Mouse (Mus musculus): ENCODE data around the gene Cog7. TPM values are rescaled to one million over a fixed set of nuclear protein-coding genes. Genes with fewer than 3 reads are reported as not detected.

The Cog7 gene
- polyA plus RNA-seq, 1 experiment from 2014 or later: 16.0 TPM

DNA sequence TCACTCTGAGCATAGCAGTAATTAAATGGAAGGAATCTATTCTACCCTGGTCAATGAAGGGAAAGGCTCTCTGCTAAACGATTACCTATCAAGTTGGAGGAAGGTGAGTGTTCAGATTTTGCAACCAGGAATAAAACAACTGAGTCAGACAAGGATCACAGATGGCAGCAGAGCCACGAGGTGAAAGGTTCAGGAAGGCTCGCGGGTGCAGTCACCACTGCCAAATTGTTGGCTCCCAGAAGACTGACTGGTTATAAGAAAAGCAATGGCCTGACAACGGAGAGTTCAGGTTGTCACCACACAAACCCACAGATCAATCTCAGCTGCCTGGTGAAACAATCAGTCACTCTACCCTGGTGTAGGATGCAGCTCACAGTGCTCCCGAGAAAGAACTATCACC lies 135.5 kb downstream of the Cog7 start:
- no peaks in the 10 kb centered on the region for H3K27me3 ChIP-seq
- H3K4me2 ChIP-seq: no peak overlapping the region
- no peak overlapping the region for H3K9ac ChIP-seq
- no peak for ATAC-seq (replicated peaks; ENCODE audit: insufficient number of reproducible peaks, insufficient read depth, low FRiP score, low read depth)
- 58% methylated on average over 6 of the region's 6 CpGs for WGBS
- no peaks in the 10 kb centered on the region for H3K36me3 ChIP-seq
- no peak overlapping the region for H3K4me3 ChIP-seq
- no peaks in the 10 kb centered on the region for H3K9me3 ChIP-seq (replicated peaks)
- no peaks in the 10 kb centered on the region; the same call in 1 of the 2 replicates for H3K4me1 ChIP-seq (replicated peaks)
- H3K27ac ChIP-seq: no peak overlapping the region

DNA sequence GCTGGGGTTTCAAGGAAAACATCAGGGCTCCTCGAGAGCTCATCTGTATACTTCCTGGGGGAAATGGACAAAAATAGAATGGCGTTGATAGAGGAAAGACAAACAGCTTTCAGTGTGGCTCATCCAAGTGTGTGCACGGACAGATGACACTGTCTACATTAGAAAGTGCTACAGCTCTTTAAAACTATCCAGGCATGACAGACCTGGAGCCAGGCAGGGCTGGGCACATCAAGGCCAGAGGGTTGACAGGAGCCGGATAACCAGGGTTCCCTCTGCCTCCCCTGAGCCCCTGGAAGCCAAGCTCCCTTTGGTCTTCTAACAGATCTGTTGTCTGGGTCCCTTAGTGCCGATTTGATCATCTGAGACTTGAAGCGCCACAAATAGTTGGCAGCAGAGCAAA lies 139.3 kb downstream of the Cog7 start:
- no peak overlapping the region for H3K27ac ChIP-seq
- no peak overlapping the region for H3K9ac ChIP-seq
- ATAC-seq (replicated peaks; ENCODE audit: insufficient number of reproducible peaks, insufficient read depth, low FRiP score, low read depth): no peak
- no peaks in the 10 kb centered on the region for H3K9me3 ChIP-seq (replicated peaks)
- 27% methylated on average over 6 of the region's 6 CpGs for WGBS
- peaks cover 5% of the 10 kb centered on the region for H3K4me1 ChIP-seq (replicated peaks)
- H3K4me3 ChIP-seq: no peak overlapping the region
- no peak overlapping the region for H3K4me2 ChIP-seq
- no peaks in the 10 kb centered on the region for H3K27me3 ChIP-seq
- no peaks in the 10 kb centered on the region for H3K36me3 ChIP-seq

DNA sequence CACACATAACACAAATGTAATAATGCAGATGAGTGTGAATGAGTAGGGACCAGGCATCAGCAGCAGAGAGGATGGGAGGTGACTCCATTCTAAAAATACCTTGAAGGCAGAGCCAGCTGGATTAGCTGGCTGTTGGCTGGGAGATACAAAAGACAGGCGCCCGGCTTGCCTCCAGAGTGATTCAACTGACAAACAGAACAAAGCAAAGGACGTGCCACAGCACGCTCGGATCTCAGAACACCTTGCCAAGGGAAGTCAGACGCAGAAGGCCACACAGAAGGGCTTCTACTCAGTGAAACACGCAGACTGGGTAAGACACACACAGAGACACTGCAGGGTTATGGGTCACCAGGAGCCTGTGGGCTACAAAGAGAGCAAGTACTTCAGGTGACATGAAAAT lies 140.7 kb downstream of the Cog7 start:
- H3K9ac ChIP-seq: no peak overlapping the region
- H3K4me2 ChIP-seq: peak overlapping the region; percentile 34; the same call in 1 of the 2 replicates
- H3K27me3 ChIP-seq: no peaks in the 10 kb centered on the region
- H3K27ac ChIP-seq: peak overlapping the region; percentile 80
- no peak overlapping the region for H3K4me3 ChIP-seq
- peaks cover 5% of the 10 kb centered on the region for H3K4me1 ChIP-seq (replicated peaks)
- no peaks in the 10 kb centered on the region for H3K36me3 ChIP-seq
- WGBS: 27% methylated on average over 7 of the region's 7 CpGs
- H3K9me3 ChIP-seq (replicated peaks): no peaks in the 10 kb centered on the region
- ATAC-seq (replicated peaks; ENCODE audit: insufficient number of reproducible peaks, insufficient read depth, low FRiP score, low read depth): peak; percentile 65

DNA sequence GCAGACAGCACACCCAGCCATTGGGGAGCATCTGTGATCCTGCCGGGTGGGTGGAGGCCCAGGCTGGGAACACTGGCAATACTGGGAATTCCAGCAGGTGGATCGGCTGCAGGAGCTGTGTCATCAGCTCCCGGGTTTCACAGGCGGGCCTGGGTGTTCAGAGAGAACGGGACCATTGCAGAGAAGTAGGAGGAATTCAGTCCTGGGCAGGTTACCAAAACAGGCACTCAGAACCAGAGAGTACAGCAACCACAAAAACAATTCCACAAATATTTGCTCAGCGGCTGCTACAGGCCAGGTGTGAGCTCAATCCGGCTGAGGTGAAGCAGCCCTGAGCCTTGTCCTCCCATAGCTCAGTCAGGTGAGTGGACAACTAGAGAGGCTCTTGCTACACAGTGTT lies 144.7 kb downstream of the Cog7 start:
- no peak for ATAC-seq (replicated peaks; ENCODE audit: insufficient number of reproducible peaks, insufficient read depth, low FRiP score, low read depth)
- H3K27ac ChIP-seq: no peak overlapping the region

DNA sequence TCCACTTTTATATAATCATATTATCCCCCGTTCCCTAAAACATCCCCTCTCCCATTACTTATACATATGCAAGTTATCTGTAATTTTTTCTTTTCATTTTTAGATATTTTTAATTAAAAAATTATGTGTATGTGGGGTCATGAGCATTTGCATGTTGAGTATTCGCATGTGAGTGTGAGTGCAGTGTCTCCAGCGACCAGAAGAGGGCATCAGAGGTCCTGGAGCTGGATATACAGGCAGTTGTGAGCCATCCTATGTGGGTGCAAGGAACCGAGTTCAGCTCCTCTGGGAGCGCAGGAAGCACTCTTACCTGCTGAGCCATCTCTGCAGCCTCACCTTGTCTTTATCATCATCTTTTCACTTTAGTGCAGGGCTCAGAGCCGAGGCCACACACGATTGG lies 146.1 kb downstream of the Cog7 start:
- Histone ChIP-seq H3K36me3 (no peaks in the 10 kb centered on the region), H3K9ac (no peak overlapping the region), H3K9me3 (replicated peaks) (no peaks in the 10 kb centered on the region), H3K4me2 (no peak overlapping the region), H3K27ac (no peak overlapping the region), H3K4me3 (no peak overlapping the region), H3K27me3 (no peaks in the 10 kb centered on the region), H3K4me1 (replicated peaks) (peaks cover 2% of the 10 kb centered on the region)
- WGBS: 80% methylated on average over 7 of the region's 7 CpGs
- ATAC-seq (replicated peaks; ENCODE audit: insufficient number of reproducible peaks, insufficient read depth, low FRiP score, low read depth): no peak

More for the DNA sequence above, 144.7 kb downstream of the Cog7 start:
- Histone ChIP-seq H3K9ac (no peak overlapping the region), H3K4me3 (no peak overlapping the region), H3K4me2 (no peak overlapping the region), H3K9me3 (replicated peaks) (no peaks in the 10 kb centered on the region), H3K36me3 (no peaks in the 10 kb centered on the region), H3K27me3 (no peaks in the 10 kb centered on the region), H3K4me1 (replicated peaks) (peaks cover 5% of the 10 kb centered on the region)
- WGBS: 79% methylated on average over 7 of the region's 7 CpGs

Other genes starting within 250 kb of the Cog7 start
- gene Scnn1g, start 247.2 kb downstream of the Cog7 start, polyA plus RNA-seq (2015; fragmentation: Nextera tagmentation; extraction: Ambion mirVana): 0.25 and 0.77 TPM in 2 replicates
- 0.28 and 0.86 TPM in 2 replicates for gene Scnn1b, start 116.7 kb downstream of the Cog7 start, polyA plus RNA-seq (2015; fragmentation: Nextera tagmentation; extraction: Ambion mirVana)
- 80.0 and 87.6 TPM in 2 replicates for gene Gga2, start 39.5 kb upstream of the Cog7 start, polyA plus RNA-seq (2015; fragmentation: Nextera tagmentation; extraction: Ambion mirVana)
- gene Ubfd1, start 85.5 kb upstream of the Cog7 start, polyA plus RNA-seq (2015; fragmentation: Nextera tagmentation; extraction: Ambion mirVana): 40.2 and 48.9 TPM in 2 replicates
- gene Ears2, start 85.6 kb upstream of the Cog7 start, polyA plus RNA-seq (2015; fragmentation: Nextera tagmentation; extraction: Ambion mirVana): 35.5 and 39.5 TPM in 2 replicates
- 1,227 and 1,553 TPM in 2 replicates for gene Ndufab1, start 120.2 kb upstream of the Cog7 start, polyA plus RNA-seq (2015; fragmentation: Nextera tagmentation; extraction: Ambion mirVana)
- gene Palb2, start 151.3 kb upstream of the Cog7 start, polyA plus RNA-seq (2015; fragmentation: Nextera tagmentation; extraction: Ambion mirVana): 7.5 and 9.7 TPM in 2 replicates
- gene Dctn5, start 151.3 kb upstream of the Cog7 start, polyA plus RNA-seq (2015; fragmentation: Nextera tagmentation; extraction: Ambion mirVana): 64.9 and 78.5 TPM in 2 replicates
- 74.9 and 93.3 TPM in 2 replicates for gene Plk1, start 177.7 kb upstream of the Cog7 start, polyA plus RNA-seq (2015; fragmentation: Nextera tagmentation; extraction: Ambion mirVana)
- 0.06 and 0.24 TPM in 2 replicates for gene Ern2, start 204.5 kb upstream of the Cog7 start, polyA plus RNA-seq (2015; fragmentation: Nextera tagmentation; extraction: Ambion mirVana)
- gene Chp2, start 237.8 kb upstream of the Cog7 start, polyA plus RNA-seq (2015; fragmentation: Nextera tagmentation; extraction: Ambion mirVana): 0.49 and 0.65 TPM in 2 replicates